Mouse (Mus musculus) neural tube, embryonic 13.5 days (tissue): ENCODE data around the gene Sri. TPM values are rescaled to one million over a fixed set of nuclear protein-coding genes. Genes with fewer than 3 reads are reported as not detected.

Source experiments
- ATAC-seq: fragments of 200-750 bp; cut with Nextera tagmentation; 2 replicates; pipeline ENCODE4 v1.8.0; 2017; ENCODE audit warnings: low read depth, mild to moderate bottlenecking, moderate TSS enrichment, moderate library complexity
- H3K27ac ChIP-seq: fragments of 300-500 bp; sonication (generic); replicated peaks from 2 replicates; pipeline ENCODE4 v1.5.1; 2015; ENCODE audit warnings: moderate library complexity, mild to moderate bottlenecking, inconsistent platforms
- H3K27me3 ChIP-seq: fragments of 300-500 bp; sonication (generic); 2 replicates; pipeline ENCODE4 v1.6.1; 2015; ENCODE audit warnings: mild to moderate bottlenecking, inconsistent platforms
- H3K36me3 ChIP-seq: fragments of 300-500 bp; sonication (generic); 2 replicates; pipeline ENCODE4 v1.6.1; 2015; ENCODE audit warnings: mild to moderate bottlenecking, inconsistent platforms
- H3K4me1 ChIP-seq: fragments of 300-500 bp; sonication (generic); replicated peaks from 2 replicates; pipeline ENCODE4 v1.6.1; 2015; ENCODE audit warnings: inconsistent platforms
- H3K4me2 ChIP-seq: fragments of 300-500 bp; sonication (generic); 2 replicates; pipeline ENCODE4 v1.6.1; 2015; ENCODE audit warnings: inconsistent platforms, mild to moderate bottlenecking, moderate library complexity
- H3K4me3 ChIP-seq: fragments of 300-500 bp; sonication (generic); 2 replicates; pipeline ENCODE4 v1.5.1; 2015; ENCODE audit warnings: mild to moderate bottlenecking, inconsistent platforms
- H3K9ac ChIP-seq: fragments of 300-500 bp; sonication (generic); 2 replicates; pipeline ENCODE4 v1.6.1; 2015; ENCODE audit warnings: moderate library complexity, mild to moderate bottlenecking, inconsistent platforms
- H3K9me3 ChIP-seq: fragments of 300-500 bp; sonication (generic); 2 replicates; pipeline ENCODE4 v1.6.1; 2016; ENCODE audit warnings: inconsistent platforms
- WGBS: fragments of 180-500 bp; shearing (Covaris S2); methylation state at CpG from one replicate; pipeline ENCODE4 v1.1.7; 2015; 5-methylcytosine and 5-hydroxymethylcytosine counted together
- polyA plus RNA-seq: library from polyadenylated mRNA; unstranded; fragments of >200 nt; fragmentation: Nextera tagmentation; extraction: Ambion mirVana; gene quantifications from 2 replicates; pipeline ENCODE4 v1.2.1, GENCODE M21; 2015

Sri gene
- polyA plus RNA-seq, 1 experiment from 2014 or later: 203 TPM

GRCm38 (mm10) chr5:8116561-8117168, 70.8 kb downstream of the Sri start:
- no peak for ATAC-seq
- H3K27ac ChIP-seq: no peak overlapping the region

More at GRCm38 (mm10) chr5:8116561-8117168, 70.8 kb downstream of the Sri start:
- Histone ChIP-seq H3K9me3 (no peaks in the 10 kb centered on the region), H3K27me3 (no peaks in the 10 kb centered on the region), H3K4me3 (no peak overlapping the region), H3K4me1 (no peaks in the 10 kb centered on the region), H3K36me3 (peaks cover 8% of the 10 kb centered on the region; the same call in 1 of the 2 replicates), H3K9ac (no peak overlapping the region), H3K4me2 (no peak overlapping the region)
- WGBS: 81% methylated on average over 5 of the region's 5 CpGs

Other genes with a start within 250 kb of the Sri start
- 0.24 and 0.48 TPM in 2 replicates for gene Steap4, start 85.6 kb upstream of the Sri start, polyA plus RNA-seq